Mouse (Mus musculus) gastrocnemius, postnatal 36 days (tissue): ENCODE results near the gene Oxld1. TPM values are rescaled to one million over a fixed set of nuclear protein-coding genes. Genes with fewer than 3 reads are reported as not detected.
A peak's percentile ranks its signal among the peaks of the same experiment; 100 is the strongest.
"Not testable (repeated sequence)": the region's sequence is repeated elsewhere in the genome, so short reads cannot be mapped to it uniquely, and the experiment has no call there.

Source experiments
- DNase-seq, 2 experiments: peaks; one replicate each; pipeline ENCODE4 v3.0.0; 2022
- intact Hi-C: fragments of 180-260 bp; cut with DNase I; formaldehyde crosslinking; loops from one replicate; pipeline ENCODE4 v1.15.1; 2025
- total RNA-seq, 2 experiments: library from RNA; stranded (reverse); gene quantifications; 2 replicates each; pipeline ENCODE4 v1.2.3; 2021

Gene Oxld1
- total RNA-seq, 2 experiments from 2014 or later = 21.4 to 25.6 TPM

GRCm38 (mm10) chr11:120437857-120438385 is 19.9 kb downstream of the Oxld1 start:
- intact Hi-C loops = no loop called here
- DNase-seq = no peak

GRCm38 (mm10) chr11:120437152-120437856 is 20.6 kb downstream of the Oxld1 start, which contains the start of gene Nploc4:
Gene Nploc4, minus strand, starts transcription at chr11:120437708.
- intact Hi-C loops = no loop called here
- DNase-seq = peak; percentile 81 to 89

GRCm38 (mm10) chr11:120426727-120427126 is 31.1 kb downstream of the Oxld1 start:
- intact Hi-C loops = no loop called here
- no peak for DNase-seq

- intact Hi-C loops = loop anchor here (5.0 kb wide), 1 partner anchor 46 kb away; the partner anchor contains the start of gene Faap100
- DNase-seq = peak; percentile 28 to 48
Measured at GRCm38 (mm10) chr11:120423569-120424295, 34.1 kb downstream of the Oxld1 start.

GRCm38 (mm10) chr11:120422651-120423568 is 35.0 kb downstream of the Oxld1 start:
- intact Hi-C loops = loop anchor here (5.0 kb wide), 1 partner anchor 46 kb away; the partner anchor contains the start of gene Faap100
- DNase-seq = no peak

GRCm38 (mm10) chr11:120418592-120418991 is 39.3 kb downstream of the Oxld1 start:
- no peak for DNase-seq
- intact Hi-C loops = no loop called here

- intact Hi-C loops = no loop called here
- no peak for DNase-seq
Measured at GRCm38 (mm10) chr11:120417852-120418251, 40.0 kb downstream of the Oxld1 start.

GRCm38 (mm10) chr11:120413621-120414020 is 44.2 kb downstream of the Oxld1 start:
- intact Hi-C loops, DNase-seq: not testable (repeated sequence)

Other genes with a start within 250 kb of the Oxld1 start
- gene Bahcc1, start 225.1 kb downstream of the Oxld1 start, total RNA-seq = 1 to 10 TPM; 2.3 to 4.1 TPM
- gene Actg1, start 109.5 kb downstream of the Oxld1 start, total RNA-seq = 100 to 1,000 TPM; 186 to 222 TPM
- under 1 TPM; 0.31 to 0.37 TPM for gene Fscn2, start 96.5 kb downstream of the Oxld1 start, total RNA-seq
- gene Faap100, start 79.3 kb downstream of the Oxld1 start, total RNA-seq = 10 to 100 TPM; 21.7 to 22.9 TPM
- gene Nploc4, start 20.4 kb downstream of the Oxld1 start, total RNA-seq = 10 to 100 TPM; 67.6 to 71.0 TPM
- gene Tspan10, start 15.4 kb downstream of the Oxld1 start, total RNA-seq = under 1 TPM in 1 of 2 experiments, not detected in 1; 0.69 TPM
- gene Pde6g, start 4.6 kb downstream of the Oxld1 start, total RNA-seq = under 1 TPM in 1 of 2 experiments, not detected in 1; 0.89 TPM
- 1 to 10 TPM; 4.1 to 6.2 TPM for gene Ccdc137, start within 50 bp of the Oxld1 start, total RNA-seq
- 1 to 10 TPM; 4.8 to 6.3 TPM for gene Arl16, start 9.5 kb upstream of the Oxld1 start, total RNA-seq
- gene Mrpl12, start 26.5 kb upstream of the Oxld1 start, total RNA-seq = 100 to 1,000 TPM; 142 to 144 TPM
- gene Slc25a10, start 33.8 kb upstream of the Oxld1 start, total RNA-seq = 1 to 10 TPM; 3.7 to 4.5 TPM
- under 1 TPM; 0.18 to 0.25 TPM for gene Gcgr, start 72.6 kb upstream of the Oxld1 start, total RNA-seq
- 10 to 100 TPM; 19.9 to 23.8 TPM for gene Mcrip1, start 91.7 kb upstream of the Oxld1 start, total RNA-seq
- 100 to 1,000 TPM; 153 to 173 TPM for gene Ppp1r27, start 93.1 kb upstream of the Oxld1 start, total RNA-seq
- 100 to 1,000 TPM; 174 to 203 TPM for gene P4hb, start 115.2 kb upstream of the Oxld1 start, total RNA-seq
- 10 to 100 TPM; 73.1 to 77.1 TPM for gene Arhgdia, start 123.6 kb upstream of the Oxld1 start, total RNA-seq
- gene Alyref, start 140.3 kb upstream of the Oxld1 start, total RNA-seq = 10 to 100 TPM; 36.1 to 41.5 TPM
- 10 to 100 TPM; 44.0 to 50.5 TPM for gene Anapc11, start 140.4 kb upstream of the Oxld1 start, total RNA-seq
- not detected for gene Npb, start 150.4 kb upstream of the Oxld1 start, total RNA-seq
- 10 to 100 TPM; 26.7 to 33.5 TPM for gene Pcyt2, start 159.9 kb upstream of the Oxld1 start, total RNA-seq
- gene Sirt7, start 167.2 kb upstream of the Oxld1 start, total RNA-seq = 1 to 10 TPM; 4.5 TPM
- gene Mafg, start 175.5 kb upstream of the Oxld1 start, total RNA-seq = 10 to 100 TPM; 48.3 to 53.7 TPM
- gene Pycr1, start 185.7 kb upstream of the Oxld1 start, total RNA-seq = 1 to 10 TPM; 3.2 to 5.8 TPM
- gene Myadml2, start 190.1 kb upstream of the Oxld1 start, total RNA-seq = 100 to 1,000 TPM; 129 to 137 TPM
- gene Notum, start 203.1 kb upstream of the Oxld1 start, total RNA-seq = not detected
- gene Aspscr1, start 214.9 kb upstream of the Oxld1 start, total RNA-seq = 10 to 100 TPM; 24.4 to 34.0 TPM